Comparison of ENCODE assay signal across 10 mouse cellular contexts in the genomic region with DNA sequence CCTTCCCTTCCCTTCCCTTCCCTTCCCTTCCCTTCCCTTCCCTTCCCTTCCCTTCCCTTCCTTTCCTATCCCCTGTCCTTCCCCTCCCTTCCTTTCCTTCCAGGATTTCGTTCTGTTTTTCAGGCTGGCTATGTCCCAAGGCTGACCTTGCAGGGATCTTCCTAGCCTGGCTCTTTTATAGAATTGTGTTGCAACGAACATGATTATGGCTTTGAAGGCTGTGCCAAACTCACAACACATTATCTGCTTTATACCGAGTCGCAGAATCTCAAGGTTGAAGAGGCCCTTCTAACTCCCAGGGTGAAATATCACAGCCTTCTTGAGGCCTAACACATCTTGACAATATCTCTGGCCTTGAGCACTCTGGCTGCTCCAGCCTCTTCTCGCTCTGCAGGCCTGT. TPM values are rescaled to one million over a fixed set of nuclear protein-coding genes. Genes with fewer than 3 reads are reported as not detected.
DNase-seq lines count a peak whose midpoint lies in the region; ATAC-seq and TF ChIP-seq lines count a peak whose summit lies in the region.
"Had no signal": no experiment of that assay in that cellular context is flagged by ENCODE, and none has a peak within 500 bp of the region (broad histone marks: within the 10 kb centered on the region; RNA-seq: fewer than 3 reads in every experiment).

No protein-coding gene starts in this region.

- DNase-seq in hindbrain, postnatal 0 days (ENCODE audit: low spot score): no peak
- peak; percentile 80 to 92 for DNase-seq in adrenal gland, adult (ENCODE audit: inconsistent age in 2 of 2, low spot score in 1 of 2)
- peak; percentile 48 for DNase-seq in embryonic facial prominence, embryonic 14.5 days (ENCODE audit: low spot score)
- DNase-seq in liver, postnatal 0 days: no peak
- no peak for DNase-seq in kidney, postnatal 4 days
- no peak for DNase-seq in right cerebral cortex, postnatal 4 days
- DNase-seq: spleen, adult 18-20 months had no signal

- no peak overlapping the region for H3K4me3 ChIP-seq in hindbrain, postnatal 0 days (ENCODE audit: low read length)
- H3K4me3 ChIP-seq in hindbrain, embryonic 13.5 days: no peak overlapping the region
- H3K4me3 ChIP-seq in embryonic facial prominence, embryonic 14.5 days (ENCODE audit: low read depth, low read length): no peak overlapping the region
- H3K4me3 ChIP-seq in liver, postnatal 0 days (ENCODE audit: low read depth, low read length): no peak overlapping the region

- no peak for TF ChIP-seq CTCF in hindbrain, postnatal 0 days (IDR thresholded peaks at IDR 0.05; ENCODE audit: low read depth)
- TF ChIP-seq CTCF in liver, postnatal 0 days (IDR thresholded peaks at IDR 0.05; ENCODE audit: low read depth): no peak

- peaks cover 4% of the 10 kb centered on the region; the same call in 1 of the 2 replicates for H3K4me1 ChIP-seq in hindbrain, postnatal 0 days (ENCODE audit: insufficient read depth, low read length)
- H3K4me1 ChIP-seq in hindbrain, embryonic 13.5 days (replicated peaks): peaks cover 8% of the 10 kb centered on the region; the same call in 1 of the 2 replicates
- 0 out of 2 replicates have a peak, but pooled peaks cover 4% of the 10 kb centered on the region for H3K4me1 ChIP-seq in embryonic facial prominence, embryonic 14.5 days (ENCODE audit: control insufficient read depth, insufficient read depth, low read length)
- H3K4me1 ChIP-seq in liver, postnatal 0 days (ENCODE audit: insufficient read depth): peaks cover 12% of the 10 kb centered on the region

- H3K27ac ChIP-seq in hindbrain, postnatal 0 days: peak overlapping the region; percentile 15; the same call in 1 of the 2 replicates
- H3K27ac ChIP-seq in hindbrain, embryonic 13.5 days: no peak overlapping the region
- H3K27ac ChIP-seq in embryonic facial prominence, embryonic 14.5 days (replicated peaks; ENCODE audit: low read depth, low read length): no peak overlapping the region
- 0 out of 2 replicates have a peak overlapping the region, but pooled peaks have one; percentile 34 for H3K27ac ChIP-seq in liver, postnatal 0 days (ENCODE audit: low read depth)
- H3K27ac ChIP-seq: kidney, postnatal 0 days had no signal

- no peak for TF ChIP-seq EP300 in liver, postnatal 0 days (IDR thresholded peaks at IDR 0.05; ENCODE audit: low read depth)

- ATAC-seq in hindbrain, postnatal 0 days: no peak
- no peak for ATAC-seq in hindbrain, embryonic 13.5 days (ENCODE audit: low FRiP score)
- ATAC-seq in embryonic facial prominence, embryonic 14.5 days (ENCODE audit: low read depth): no peak
- ATAC-seq in liver, postnatal 0 days: no peak

- H3K9ac ChIP-seq in hindbrain, postnatal 0 days (replicated peaks; ENCODE audit: low read length): no peak overlapping the region
- H3K9ac ChIP-seq in hindbrain, embryonic 13.5 days: no peak overlapping the region
- no peak overlapping the region for H3K9ac ChIP-seq in embryonic facial prominence, embryonic 14.5 days (ENCODE audit: low read depth, low read length)
- no peak overlapping the region for H3K9ac ChIP-seq in liver, postnatal 0 days (replicated peaks)

- no peaks in the 10 kb centered on the region for H3K27me3 ChIP-seq in hindbrain, postnatal 0 days (ENCODE audit: insufficient read depth, low read length)
- H3K27me3 ChIP-seq in hindbrain, embryonic 13.5 days: no peaks in the 10 kb centered on the region
- no peaks in the 10 kb centered on the region for H3K27me3 ChIP-seq in embryonic facial prominence, embryonic 14.5 days (replicated peaks; ENCODE audit: control insufficient read depth, insufficient read depth, low read length)
- no peaks in the 10 kb centered on the region for H3K27me3 ChIP-seq in liver, postnatal 0 days (ENCODE audit: insufficient read depth, low read length)
- H3K27me3 ChIP-seq: neural tube, embryonic 13.5 days had no signal

- no peaks in the 10 kb centered on the region for H3K9me3 ChIP-seq in hindbrain, postnatal 0 days (ENCODE audit: low read length)
- H3K9me3 ChIP-seq in hindbrain, embryonic 13.5 days: no peaks in the 10 kb centered on the region
- no peaks in the 10 kb centered on the region for H3K9me3 ChIP-seq in embryonic facial prominence, embryonic 14.5 days (ENCODE audit: control insufficient read depth, low read length)
- no peaks in the 10 kb centered on the region for H3K9me3 ChIP-seq in liver, postnatal 0 days (ENCODE audit: low read length)
- H3K9me3 ChIP-seq: neural tube, embryonic 13.5 days had no signal

- no peaks in the 10 kb centered on the region for H3K36me3 ChIP-seq in hindbrain, postnatal 0 days (ENCODE audit: insufficient read depth, low read length)
- no peaks in the 10 kb centered on the region for H3K36me3 ChIP-seq in hindbrain, embryonic 13.5 days
- no peaks in the 10 kb centered on the region for H3K36me3 ChIP-seq in embryonic facial prominence, embryonic 14.5 days (ENCODE audit: control insufficient read depth, insufficient read depth, low read length)
- H3K36me3 ChIP-seq in liver, postnatal 0 days (replicated peaks; ENCODE audit: insufficient read depth, low read length): no peaks in the 10 kb centered on the region
- H3K36me3 ChIP-seq: neural tube, embryonic 13.5 days had no signal

- no peak overlapping the region for H3K4me2 ChIP-seq in hindbrain, postnatal 0 days (ENCODE audit: low read depth, low read length)
- no peak overlapping the region for H3K4me2 ChIP-seq in hindbrain, embryonic 13.5 days
- H3K4me2 ChIP-seq in embryonic facial prominence, embryonic 14.5 days (ENCODE audit: low read depth, low read length): no peak overlapping the region
- H3K4me2 ChIP-seq in liver, postnatal 0 days (ENCODE audit: low read depth, low read length): peak overlapping the region; percentile 91

- WGBS in hindbrain, postnatal 0 days: 54% methylated on average over 5 of the region's 5 CpGs
- 73% methylated on average over 5 of the region's 5 CpGs for WGBS in hindbrain, embryonic 13.5 days
- WGBS in embryonic facial prominence, embryonic 14.5 days: 60% methylated on average over 5 of the region's 5 CpGs
- 57% methylated on average over 5 of the region's 5 CpGs for WGBS in liver, postnatal 0 days (ENCODE audit: insufficient replicate concordance)

RNA-seq across cellular contexts. Expression of a gene that starts 0.7 kb away (rescaled TPM):
- total RNA-seq in hindbrain, postnatal 0 days (2014; rRNA removed): 143 and 171 TPM in 2 replicates
- polyA plus RNA-seq in hindbrain, postnatal 0 days (2015; fragmentation: Nextera tagmentation; extraction: Ambion mirVana): 177 and 182 TPM in 2 replicates
- 105 and 109 TPM in 2 replicates for polyA plus RNA-seq in hindbrain, embryonic 13.5 days (2015; fragmentation: Nextera tagmentation; extraction: Ambion mirVana)
- 138 and 141 TPM in 2 replicates for polyA plus RNA-seq in embryonic facial prominence, embryonic 14.5 days (2014; fragmentation: Nextera tagmentation; extraction: Ambion mirVana)
- 36.6 and 37.0 TPM in 2 replicates for polyA plus RNA-seq in liver, postnatal 0 days (2015; fragmentation: Nextera tagmentation; extraction: Ambion mirVana)

RNA-seq across cellular contexts. Expression of a gene that starts 7.0 kb away (rescaled TPM):
- total RNA-seq in hindbrain, postnatal 0 days (2014; rRNA removed): 22.5 and 24.9 TPM in 2 replicates
- polyA plus RNA-seq in hindbrain, postnatal 0 days (2015; fragmentation: Nextera tagmentation; extraction: Ambion mirVana): 23.2 and 24.0 TPM in 2 replicates
- 36.7 and 39.9 TPM in 2 replicates for polyA plus RNA-seq in hindbrain, embryonic 13.5 days (2015; fragmentation: Nextera tagmentation; extraction: Ambion mirVana)
- polyA plus RNA-seq in embryonic facial prominence, embryonic 14.5 days (2014; fragmentation: Nextera tagmentation; extraction: Ambion mirVana): 16.4 and 18.2 TPM in 2 replicates
- polyA plus RNA-seq in liver, postnatal 0 days (2015; fragmentation: Nextera tagmentation; extraction: Ambion mirVana): 3.8 and 4.4 TPM in 2 replicates

Comparison
In these comparisons a context has a peak if more than half of its experiments do, and no peak if none do; other contexts are left out.
1. H3K27ac ChIP-seq: peak in hindbrain, postnatal 0 days (single experiment) and liver, postnatal 0 days (single experiment); none in hindbrain, embryonic 13.5 days (single experiment) and embryonic facial prominence, embryonic 14.5 days (single experiment).
2. DNase-seq: peak in adrenal gland, adult (2 of 2) and embryonic facial prominence, embryonic 14.5 days (single experiment); none in hindbrain, postnatal 0 days (single experiment), liver, postnatal 0 days (single experiment), kidney, postnatal 4 days (0 of 2) and right cerebral cortex, postnatal 4 days (single experiment).